Mouse (Mus musculus) midbrain, embryonic 11.5 days (tissue): ENCODE data around the gene A2ml1. TPM values are rescaled to one million over a fixed set of nuclear protein-coding genes. Genes with fewer than 3 reads are reported as not detected.

ENCODE experiments used
- ATAC-seq: fragments of 200-750 bp; cut with Nextera tagmentation; 2 replicates; pipeline ENCODE4 v1.8.0; 2017; ENCODE audit warnings: moderate TSS enrichment, moderate library complexity; ENCODE audit not compliant: low FRiP score
- DNase-seq: peaks from one replicate; pipeline ENCODE4 v3.0.0; 2015; ENCODE audit warnings: low spot score; ENCODE audit errors: missing footprints
- H3K27ac ChIP-seq: fragments of 300-500 bp; sonication (generic); 2 replicates; pipeline ENCODE4 v1.5.1; 2014; ENCODE audit warnings: low read depth, low read length
- H3K27me3 ChIP-seq: fragments of 300-500 bp; sonication (generic); 2 replicates; pipeline ENCODE4 v1.6.1; 2014; ENCODE audit warnings: mild to moderate bottlenecking, low read length, moderate library complexity, mixed read lengths; ENCODE audit not compliant: control insufficient read depth, insufficient read depth
- H3K36me3 ChIP-seq: fragments of 300-500 bp; sonication (generic); 2 replicates; pipeline ENCODE4 v1.6.1; 2014; ENCODE audit warnings: mild to moderate bottlenecking, low read length, moderate library complexity, mixed read lengths; ENCODE audit not compliant: control insufficient read depth, insufficient read depth
- H3K4me1 ChIP-seq: fragments of 300-500 bp; sonication (generic); 2 replicates; pipeline ENCODE4 v1.6.1; 2014; ENCODE audit warnings: low read length; ENCODE audit not compliant: control insufficient read depth, insufficient read depth
- H3K4me2 ChIP-seq: fragments of 300-500 bp; sonication (generic); 2 replicates; pipeline ENCODE4 v1.6.1; 2014; ENCODE audit warnings: mild to moderate bottlenecking, moderate library complexity
- H3K4me3 ChIP-seq: fragments of 300-500 bp; sonication (generic); 2 replicates; pipeline ENCODE4 v1.5.1; 2014; ENCODE audit warnings: low read depth, low read length
- H3K9ac ChIP-seq: fragments of 300-500 bp; sonication (generic); 2 replicates; pipeline ENCODE4 v1.6.1; 2014; ENCODE audit warnings: low read length
- H3K9me3 ChIP-seq: fragments of 300-500 bp; sonication (generic); 2 replicates; pipeline ENCODE4 v1.6.1; 2016; ENCODE audit warnings: low read length; ENCODE audit not compliant: control insufficient read depth
- WGBS: fragments of 180-500 bp; shearing (Covaris S2); extraction: QIAGEN DNeasy Blood & Tissue Kit; methylation state at CpG from one replicate; pipeline ENCODE4 v1.1.7; 2014; 5-methylcytosine and 5-hydroxymethylcytosine counted together
- polyA plus RNA-seq: library from polyadenylated mRNA; unstranded; fragments of >200 nt; fragmentation: Nextera tagmentation; extraction: Ambion mirVana; gene quantifications from 2 replicates; pipeline ENCODE4 v1.2.1, GENCODE M21; 2014

The A2ml1 gene
- polyA plus RNA-seq, 1 experiment from 2014 or later, result not detected

DNA sequence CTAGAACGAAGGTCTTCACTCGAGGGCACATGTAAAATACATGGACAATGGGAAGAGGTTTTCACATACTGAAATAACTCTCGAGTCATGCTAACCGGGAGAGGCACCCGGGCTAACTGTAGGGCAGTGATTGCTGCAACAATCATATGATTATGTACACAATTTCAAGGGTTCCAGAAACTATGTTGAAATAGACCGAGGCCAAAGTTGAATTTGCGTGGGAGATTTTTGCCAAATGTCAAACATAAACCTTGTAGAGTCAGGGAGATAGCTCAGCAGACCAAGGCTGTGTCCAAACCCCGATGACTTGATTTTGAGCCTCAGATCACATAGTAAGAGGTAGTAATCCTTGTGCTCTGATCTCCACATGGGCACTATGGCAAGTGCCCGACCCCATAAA lies 48.7 kb downstream of the A2ml1 start:
- no peaks in the 10 kb centered on the region for H3K27me3 ChIP-seq
- no peaks in the 10 kb centered on the region for H3K9me3 ChIP-seq
- no peak overlapping the region for H3K4me2 ChIP-seq
- no peaks in the 10 kb centered on the region for H3K4me1 ChIP-seq
- WGBS, result 90% methylated on average over 9 of the region's 9 CpGs
- ATAC-seq (no peak), DNase-seq (no peak)
- no peaks in the 10 kb centered on the region for H3K36me3 ChIP-seq
- no peak overlapping the region for H3K27ac ChIP-seq
- H3K9ac ChIP-seq, result no peak overlapping the region
- H3K4me3 ChIP-seq, result no peak overlapping the region

DNA sequence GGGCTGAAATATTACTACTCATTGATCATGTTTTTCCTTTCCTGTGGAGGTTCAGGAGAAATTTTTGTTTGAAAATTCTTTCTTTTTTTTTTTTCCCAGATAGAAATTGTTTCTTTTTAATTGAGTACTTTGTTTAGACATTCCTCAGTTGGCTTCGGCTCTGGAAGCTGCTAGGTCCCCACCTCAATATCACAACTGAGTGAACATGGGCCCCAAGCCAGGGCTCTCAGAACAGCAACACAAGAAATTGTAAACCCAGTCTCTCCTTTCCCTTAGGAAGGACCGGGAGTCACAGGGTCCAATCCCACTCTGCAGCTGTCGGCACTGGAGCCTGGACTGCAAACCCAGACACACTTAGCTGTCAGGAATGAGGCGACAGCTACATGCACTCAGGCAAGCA lies 52.9 kb downstream of the A2ml1 start:
- Histone ChIP-seq H3K9me3 (no peaks in the 10 kb centered on the region; the same call in 1 of the 2 replicates), H3K27ac (no peak overlapping the region), H3K4me3 (no peak overlapping the region), H3K9ac (no peak overlapping the region), H3K4me2 (no peak overlapping the region), H3K36me3 (no peaks in the 10 kb centered on the region), H3K27me3 (no peaks in the 10 kb centered on the region), H3K4me1 (no peaks in the 10 kb centered on the region)
- DNase-seq (no peak), ATAC-seq (no peak)
- 87% methylated on average over 4 of the region's 4 CpGs for WGBS

DNA sequence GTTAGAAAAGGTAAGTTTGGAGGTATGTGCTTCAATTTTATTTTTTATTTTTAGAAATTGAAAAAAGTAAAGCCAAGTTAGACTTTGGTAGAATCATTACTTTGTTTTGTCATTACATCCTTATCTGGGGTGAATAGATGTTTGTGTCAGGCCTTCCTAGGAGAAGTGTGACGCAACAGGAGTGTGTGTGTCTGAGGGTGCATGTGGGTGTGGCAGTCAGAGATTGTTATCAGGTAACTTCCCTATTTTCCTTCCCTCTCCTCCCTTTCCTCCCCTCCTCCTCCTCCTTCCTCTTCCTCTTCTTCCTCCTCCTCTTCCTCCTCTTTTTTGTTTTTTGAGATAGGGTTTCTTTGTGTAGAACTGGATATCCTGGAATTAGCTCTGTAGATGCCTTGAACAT lies 54.3 kb downstream of the A2ml1 start:
- DNase-seq (no peak), ATAC-seq (no peak)
- H3K36me3 ChIP-seq, result no peaks in the 10 kb centered on the region
- H3K4me3 ChIP-seq, result no peak overlapping the region
- no peak overlapping the region for H3K9ac ChIP-seq
- no peaks in the 10 kb centered on the region for H3K27me3 ChIP-seq
- no peak overlapping the region for H3K4me2 ChIP-seq
- H3K9me3 ChIP-seq, result no peaks in the 10 kb centered on the region; the same call in 1 of the 2 replicates
- no peak overlapping the region for H3K27ac ChIP-seq
- WGBS, result 86% methylated on average over 1 of the region's 1 CpGs
- H3K4me1 ChIP-seq, result no peaks in the 10 kb centered on the region

DNA sequence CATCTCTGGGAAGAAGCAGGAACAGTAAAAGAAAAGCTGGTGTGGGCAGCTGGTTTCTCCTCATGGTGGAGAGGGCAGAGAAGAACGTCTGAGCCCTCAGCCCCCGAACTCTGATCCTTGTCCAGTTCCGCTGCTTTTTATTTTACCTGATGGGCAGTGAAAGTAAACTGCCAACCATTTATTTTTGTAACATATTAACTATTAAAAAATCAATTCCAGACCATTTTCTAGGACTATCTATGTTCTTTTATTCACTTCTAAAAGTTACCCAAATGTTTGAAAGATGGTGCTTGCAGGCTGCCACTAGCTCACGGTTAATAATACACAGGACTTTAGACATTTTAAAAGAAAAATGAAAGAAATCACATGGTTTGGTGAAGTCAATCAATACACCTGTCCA lies 54.8 kb downstream of the A2ml1 start, which contains the start of gene Pzp:
Gene Pzp (minus strand): TSS at position 120 of the 400 bp plus-strand sequence.
- H3K4me3 ChIP-seq, result no peak within 1 kb of the TSS
- H3K9ac ChIP-seq, result no peak within 1 kb of the TSS
- H3K4me1 ChIP-seq, result no peaks in the 10 kb centered on the region
- DNase-seq (no peak), ATAC-seq (no peak)
- H3K9me3 ChIP-seq, result no peaks in the 10 kb centered on the region; the same call in 1 of the 2 replicates
- H3K27ac ChIP-seq, result no peak within 1 kb of the TSS
- H3K36me3 ChIP-seq, result no peaks in the 10 kb centered on the region
- WGBS, result 85% methylated on average over 4 of the region's 4 CpGs
- H3K27me3 ChIP-seq, result no peaks in the 10 kb centered on the region
- H3K4me2 ChIP-seq, result no peak within 1 kb of the TSS

DNA sequence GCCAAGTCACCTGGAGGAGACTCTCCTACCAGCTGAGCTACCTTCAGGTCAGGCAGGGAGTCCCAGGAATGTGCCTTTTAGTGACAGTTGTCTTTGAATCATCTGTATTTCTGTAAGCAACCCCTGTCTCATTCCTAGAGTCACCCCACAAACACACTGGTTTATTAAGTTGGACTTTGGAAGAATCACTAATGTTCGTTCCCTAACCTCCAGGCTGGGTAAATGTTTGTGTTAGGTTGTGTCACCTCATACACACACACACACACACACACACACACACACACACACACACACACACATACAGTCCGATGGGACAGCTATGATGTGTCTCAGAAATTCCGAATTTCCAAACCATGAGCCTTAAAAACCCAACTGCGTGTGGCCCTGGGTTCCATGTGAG lies 55.6 kb downstream of the A2ml1 start:
- H3K4me1 ChIP-seq, result no peaks in the 10 kb centered on the region
- no peak overlapping the region for H3K4me2 ChIP-seq
- H3K9me3 ChIP-seq, result no peaks in the 10 kb centered on the region; the same call in 1 of the 2 replicates
- ATAC-seq (no peak), DNase-seq (no peak)
- 92% methylated on average over 4 of the region's 4 CpGs for WGBS
- no peak overlapping the region for H3K27ac ChIP-seq
- H3K4me3 ChIP-seq, result no peak overlapping the region
- no peak overlapping the region for H3K9ac ChIP-seq
- no peaks in the 10 kb centered on the region for H3K36me3 ChIP-seq
- H3K27me3 ChIP-seq, result no peaks in the 10 kb centered on the region

DNA sequence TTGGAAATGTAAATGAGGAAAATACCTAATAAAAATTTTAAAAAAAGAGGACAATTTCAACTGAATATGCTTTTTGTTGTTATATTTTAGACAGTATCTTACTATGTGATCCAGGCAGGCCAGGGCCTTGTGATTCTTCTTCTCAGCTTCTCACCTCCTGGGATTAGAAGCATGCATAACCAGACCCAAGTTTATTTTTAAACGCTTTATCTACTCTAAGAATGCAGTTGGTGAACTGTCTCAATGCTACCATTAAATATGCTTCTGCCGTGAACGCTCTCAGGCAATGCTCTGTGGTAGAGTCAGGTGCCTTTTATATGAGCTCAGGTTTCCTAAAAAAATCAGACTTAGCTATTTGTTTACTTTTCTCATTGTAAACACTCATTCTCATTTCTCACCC lies 58.0 kb downstream of the A2ml1 start:
- Histone ChIP-seq H3K9ac (no peak overlapping the region), H3K4me2 (no peak overlapping the region), H3K4me1 (no peaks in the 10 kb centered on the region), H3K27me3 (no peaks in the 10 kb centered on the region), H3K4me3 (no peak overlapping the region), H3K27ac (no peak overlapping the region), H3K36me3 (no peaks in the 10 kb centered on the region), H3K9me3 (no peaks in the 10 kb centered on the region; the same call in 1 of the 2 replicates)
- ATAC-seq (no peak), DNase-seq (no peak)
- WGBS, result 92% methylated on average over 3 of the region's 3 CpGs

DNA sequence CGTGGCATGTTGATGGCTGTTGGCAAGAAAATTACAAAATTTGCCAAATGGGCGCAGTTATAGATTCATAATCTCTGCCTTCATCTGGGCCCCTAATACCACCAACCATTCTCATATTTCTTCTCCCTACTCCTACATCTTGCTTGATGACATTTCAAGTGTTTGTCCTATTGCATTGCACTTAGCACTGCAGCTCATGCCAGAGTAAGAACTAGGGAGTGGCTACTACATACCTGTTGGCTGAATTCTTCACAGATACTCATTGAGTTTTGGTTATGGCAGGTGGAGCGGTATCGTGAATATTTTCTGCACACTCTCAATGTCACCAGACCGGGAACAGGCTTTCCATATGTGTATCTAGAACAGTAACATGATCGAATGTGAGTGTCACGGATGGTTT lies 62.2 kb downstream of the A2ml1 start:
- Histone ChIP-seq H3K36me3 (no peaks in the 10 kb centered on the region), H3K27ac (no peak overlapping the region), H3K4me2 (no peak overlapping the region), H3K9ac (no peak overlapping the region), H3K27me3 (no peaks in the 10 kb centered on the region), H3K4me1 (no peaks in the 10 kb centered on the region), H3K4me3 (no peak overlapping the region), H3K9me3 (no peaks in the 10 kb centered on the region; the same call in 1 of the 2 replicates)
- ATAC-seq (no peak), DNase-seq (no peak)
- 91% methylated on average over 7 of the region's 7 CpGs for WGBS

DNA sequence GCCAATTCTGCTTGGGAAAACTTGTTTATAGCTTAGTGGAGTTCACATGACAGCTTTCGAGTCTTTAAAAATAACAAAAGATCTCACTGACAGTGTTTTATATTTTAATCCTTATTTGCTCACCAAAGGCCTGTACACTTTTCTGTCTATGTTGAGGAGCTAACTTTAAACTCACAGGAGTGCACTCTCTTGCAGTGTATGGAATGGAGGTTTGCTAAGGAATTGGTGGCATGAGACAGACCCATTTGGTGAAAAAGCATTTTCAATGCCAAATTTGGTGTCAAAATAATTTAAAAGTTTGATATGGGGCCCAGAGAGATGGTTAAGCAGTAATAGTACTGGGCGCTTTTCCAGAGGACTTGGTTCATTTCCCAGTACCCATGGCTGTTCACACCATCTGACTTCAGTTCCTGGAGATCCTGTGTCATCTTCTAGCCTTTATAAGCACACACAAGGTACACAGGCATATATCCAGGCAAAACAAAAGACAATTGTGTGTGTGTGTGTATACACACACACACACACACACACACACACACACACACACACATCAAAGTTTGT lies 75.7 kb downstream of the A2ml1 start:
- 91% methylated on average over 2 of the region's 2 CpGs for WGBS
- no peaks in the 10 kb centered on the region for H3K4me1 ChIP-seq
- no peaks in the 10 kb centered on the region for H3K9me3 ChIP-seq
- no peaks in the 10 kb centered on the region for H3K27me3 ChIP-seq
- no peak overlapping the region for H3K4me3 ChIP-seq
- no peak for ATAC-seq
- no peak overlapping the region for H3K4me2 ChIP-seq
- DNase-seq, result no peak
- no peak overlapping the region for H3K27ac ChIP-seq
- H3K9ac ChIP-seq, result no peak overlapping the region
- no peaks in the 10 kb centered on the region for H3K36me3 ChIP-seq

DNA sequence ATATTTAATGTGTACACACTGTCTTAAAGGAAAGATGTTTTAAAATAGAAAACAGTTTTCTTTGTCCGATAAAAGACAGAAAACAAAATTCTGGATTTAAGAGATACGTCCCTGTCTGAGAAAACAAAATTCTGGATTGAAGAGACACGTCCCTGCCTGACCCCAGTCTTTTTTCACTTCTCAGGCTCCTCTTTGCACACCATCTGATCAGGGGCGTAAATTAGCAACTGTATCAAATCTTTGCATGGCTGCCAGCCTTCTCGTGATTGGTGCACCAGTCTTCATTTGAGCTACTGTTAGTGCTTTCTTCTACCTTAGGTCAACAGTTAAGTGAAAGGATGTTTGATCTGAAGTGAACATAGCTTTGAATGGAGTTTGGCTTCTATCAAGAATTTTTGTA lies 76.7 kb downstream of the A2ml1 start:
- no peak overlapping the region for H3K9ac ChIP-seq
- DNase-seq, result no peak
- no peaks in the 10 kb centered on the region for H3K36me3 ChIP-seq
- no peak overlapping the region for H3K4me2 ChIP-seq
- ATAC-seq, result no peak
- H3K4me1 ChIP-seq, result no peaks in the 10 kb centered on the region
- 86% methylated on average over 5 of the region's 5 CpGs for WGBS
- no peaks in the 10 kb centered on the region for H3K27me3 ChIP-seq
- H3K27ac ChIP-seq, result no peak overlapping the region
- no peaks in the 10 kb centered on the region for H3K9me3 ChIP-seq
- no peak overlapping the region for H3K4me3 ChIP-seq
